10 mouse cellular contexts compared by ENCODE assay signal in the genomic region with DNA sequence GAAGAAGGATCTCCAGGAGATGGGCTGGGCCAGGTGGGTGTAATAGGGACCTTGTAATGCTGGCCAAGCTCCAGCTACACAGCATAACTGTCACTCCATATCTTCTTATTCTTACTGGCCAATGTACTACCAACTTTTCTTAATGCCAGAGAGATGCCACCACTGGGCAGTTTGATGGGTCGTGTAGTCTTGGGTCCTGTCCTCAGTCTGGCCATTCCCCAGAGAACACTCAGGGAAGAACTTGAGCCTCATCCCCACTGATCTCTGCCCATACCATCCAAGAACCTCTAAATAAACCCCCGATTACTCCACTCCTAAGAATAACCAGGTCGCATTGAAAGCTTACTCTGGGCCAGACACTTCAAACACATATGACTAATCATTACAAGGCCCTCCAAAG.
"Had no signal": no experiment of that assay in that cellular context is flagged by ENCODE, and none has a peak within 500 bp of the region (broad histone marks: within the 10 kb centered on the region; RNA-seq: fewer than 3 reads in every experiment).

No protein-coding gene starts in this region.

- DNase-seq: liver, postnatal 0 days; lung, adult 2 months; midbrain, embryonic 14.5 days; retina, postnatal 1 day; right cerebral cortex, adult 18-20 months; right cerebral cortex, postnatal 25 days; right cerebral cortex, postnatal 4 days; thymus, adult 2 months; thymus, postnatal 25 days; thymus, postnatal 4 days had no signal
